Mouse (Mus musculus) megakaryocyte, embryonic 14.5 days (primary cell): ENCODE data around the gene Gm3164.
"Not testable (repeated sequence)": the region's sequence is repeated elsewhere in the genome, so short reads cannot be mapped to it uniquely, and the experiment has no call there.

Source experiments
- FLI1 ChIP-seq: IDR thresholded peaks from 2 replicates; pipeline ENCODE4 v1.6.1; 2012; ENCODE audit warnings: low read length, inconsistent platforms, mixed read lengths
- GATA1 ChIP-seq: IDR thresholded peaks from 3 replicates; pipeline ENCODE4 v1.6.1; 2012; ENCODE audit warnings: mixed read lengths, low read length, inconsistent platforms, borderline replicate concordance

GRCm38 (mm10) chr14:4392841-4393530 lies 22.3 kb upstream of the Gm3164 start:
- TF ChIP-seq GATA1, FLI1: not testable (repeated sequence)
